Mouse (Mus musculus) heart, adult 2 months (tissue): ENCODE data around the gene Vmn2r115. TPM values are rescaled to one million over a fixed set of nuclear protein-coding genes. Genes with fewer than 3 reads are reported as not detected.
"Not testable (repeated sequence)": the region's sequence is repeated elsewhere in the genome, so short reads cannot be mapped to it uniquely, and the experiment has no call there.

Experiments
- DNase-seq, 2 experiments: peaks; one replicate each; pipeline ENCODE4 v3.0.0; 2021
- H3K27ac ChIP-seq: fragments of 200-600 bp; 2 replicates; pipeline ENCODE4 v1.8.1; 2022
- H3K27me3 ChIP-seq: fragments of 200-500 bp; 2 replicates; pipeline ENCODE4 v1.6.1; 2012; ENCODE audit warnings: mild to moderate bottlenecking, low read length, inconsistent platforms, mixed read lengths; ENCODE audit not compliant: control insufficient read depth, insufficient read depth
- H3K36me3 ChIP-seq: fragments of 200-500 bp; 2 replicates; pipeline ENCODE4 v1.6.1; 2012; ENCODE audit warnings: low read length, inconsistent platforms; ENCODE audit not compliant: control insufficient read depth, insufficient read depth
- H3K4me1 ChIP-seq: fragments of 200-500 bp; 2 replicates; pipeline ENCODE4 v1.6.1; 2011; ENCODE audit warnings: low read length; ENCODE audit not compliant: control insufficient read depth, insufficient read depth
- H3K4me3 ChIP-seq: fragments of 200-600 bp; 2 replicates; pipeline ENCODE4 v1.8.1; 2022
- H3K79me2 ChIP-seq: fragments of 200-500 bp; replicated peaks from 2 replicates; pipeline ENCODE4 v1.6.1; 2012; ENCODE audit warnings: mild to moderate bottlenecking, inconsistent platforms, low read length, moderate library complexity, mixed read lengths; ENCODE audit not compliant: control insufficient read depth, insufficient read depth
- H3K9ac ChIP-seq: fragments of 200-500 bp; 2 replicates; pipeline ENCODE4 v1.6.1; 2012; ENCODE audit warnings: low read depth, mild to moderate bottlenecking, control low read depth, inconsistent platforms, low read length, mixed read lengths
- CTCF ChIP-seq: fragments of 200-600 bp; IDR thresholded peaks from 2 replicates; pipeline ENCODE4 v1.8.1; 2022; ENCODE audit warnings: antibody characterized with exemption, mild to moderate bottlenecking, moderate library complexity
- EP300 ChIP-seq: fragments of 200-500 bp; IDR thresholded peaks from 2 replicates; pipeline ENCODE4 v1.6.1; 2011; ENCODE audit warnings: low read depth, low read length, control low read depth; ENCODE audit not compliant: insufficient read depth
- POLR2A ChIP-seq: fragments of 200-500 bp; IDR thresholded peaks from 2 replicates; pipeline ENCODE4 v1.6.1; 2011; ENCODE audit warnings: mild to moderate bottlenecking, low read depth, low read length, control low read depth; ENCODE audit not compliant: insufficient read depth
- WGBS: fragments of 180-500 bp; shearing (Covaris S2); methylation state at CpG from one replicate; pipeline ENCODE4 v1.1.7; 2018; 5-methylcytosine and 5-hydroxymethylcytosine counted together
- intact Hi-C: fragments of 180-260 bp; cut with DNase I; formaldehyde crosslinking; loops from one replicate; pipeline ENCODE4 v1.15.1; 2025
- long read RNA-seq: library from polyadenylated mRNA; stranded (forward); transcript quantifications from one replicate; pipeline ENCODE4 v2.0.0, GENCODE M21; 2021
- polyA plus RNA-seq: library from polyadenylated mRNA; depleted of rRNA; stranded (reverse); fragments of >200 nt; gene quantifications from 2 replicates; pipeline ENCODE4 v1.2.3, GENCODE M21; 2012; rRNA removed
- total RNA-seq, 2 experiments: library from RNA; stranded (reverse); gene quantifications; 2 replicates each; pipeline ENCODE4 v1.2.3; 2021

Gene Vmn2r115
- total RNA-seq (not detected), polyA plus RNA-seq (not detected in 2 replicates)
- long read RNA-seq, result 0 reads

- H3K36me3 ChIP-seq, H3K4me3 ChIP-seq, H3K79me2 ChIP-seq, H3K27me3 ChIP-seq, H3K4me1 ChIP-seq, DNase-seq, H3K9ac ChIP-seq, H3K27ac ChIP-seq, intact Hi-C loops: not testable (repeated sequence)
- 29% methylated on average over 2 of the region's 2 CpGs for WGBS
Measured at GRCm38 (mm10) chr17:23343441-23343840, at the start of gene Vmn2r115. TSS of gene Vmn2r115 (plus strand) at chr17:23343741.

- H3K27ac ChIP-seq, H3K4me3 ChIP-seq, DNase-seq, H3K9ac ChIP-seq, H3K27me3 ChIP-seq, intact Hi-C loops, H3K79me2 ChIP-seq, H3K4me1 ChIP-seq, H3K36me3 ChIP-seq: not testable (repeated sequence)
- 50% methylated on average over 2 of the region's 2 CpGs for WGBS
Measured at GRCm38 (mm10) chr17:23312437-23312836, 31.1 kb upstream of the Vmn2r115 start, which contains the start of gene Vmn2r114. TSS of gene Vmn2r114 (minus strand) at chr17:23312537.

DNA sequence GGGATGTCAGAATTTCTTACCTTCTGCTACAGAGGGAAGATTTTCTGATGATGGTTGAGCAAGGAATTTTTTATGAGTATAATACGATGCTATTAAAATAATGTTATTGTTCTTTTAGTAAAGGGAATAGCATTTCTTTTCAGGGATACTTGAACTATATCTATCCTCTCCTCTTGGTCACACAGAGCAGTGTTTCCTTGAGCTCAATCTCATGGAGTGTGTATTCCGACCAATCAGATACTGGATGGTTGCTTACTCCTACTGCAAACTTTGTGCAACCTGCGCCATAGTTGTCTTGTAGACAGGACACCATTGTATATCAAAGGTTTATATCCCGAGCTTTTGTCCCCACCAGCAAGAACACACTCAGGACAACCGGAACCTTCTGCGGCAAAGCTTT is 12.9 kb upstream of the Vmn2r115 start:
- Histone ChIP-seq H3K4me3 (no peak overlapping the region), H3K36me3 (no peaks in the 10 kb centered on the region), H3K9ac (no peak overlapping the region), H3K4me1 (no peaks in the 10 kb centered on the region), H3K27me3 (no peaks in the 10 kb centered on the region), H3K79me2 (no peaks in the 10 kb centered on the region), H3K27ac (no peak overlapping the region)
- intact Hi-C loops, result no loop called here
- 68% methylated on average over 6 of the region's 6 CpGs for whole genome bisulfite sequencing
- DNase-seq, result no peak
- TF ChIP-seq EP300 (no peak), POLR2A (no peak), CTCF (no peak)

- Histone ChIP-seq H3K4me1 (no peaks in the 10 kb centered on the region), H3K27ac (no peak overlapping the region), H3K79me2 (no peaks in the 10 kb centered on the region), H3K4me3 (no peak overlapping the region), H3K9ac (no peak overlapping the region), H3K36me3 (no peaks in the 10 kb centered on the region), H3K27me3 (no peaks in the 10 kb centered on the region)
- TF ChIP-seq EP300 (no peak), CTCF (no peak), POLR2A (no peak)
- no peak for DNase-seq
- 57% methylated on average over 1 of the region's 1 CpGs for WGBS
- intact Hi-C loops, result no loop called here
Measured at GRCm38 (mm10) chr17:23351644-23352043, 8.1 kb downstream of the Vmn2r115 start.

DNA sequence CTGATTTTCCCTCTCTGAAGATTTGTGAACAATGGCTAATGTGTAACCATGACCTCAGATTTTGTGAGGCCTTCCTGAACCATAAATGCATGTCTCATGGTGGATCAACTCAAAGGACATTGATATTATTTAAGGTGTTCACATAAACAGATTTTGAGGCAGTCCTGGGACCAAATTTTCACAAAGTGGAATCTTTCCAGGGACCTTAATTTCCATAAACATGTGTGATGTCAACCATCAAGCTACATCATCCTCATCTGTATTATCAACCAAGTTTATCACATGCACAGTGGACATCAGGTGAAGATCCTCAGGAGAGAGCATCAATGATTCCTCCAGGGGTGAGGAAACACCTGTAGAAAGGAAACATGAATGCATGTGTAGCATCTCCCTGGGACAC is 40.8 kb downstream of the Vmn2r115 start, which contains the start of gene Vmn2r116:
TSS of gene Vmn2r116 (plus strand) at position 301 of the 400 bp plus-strand sequence.
- DNase-seq, H3K4me1 ChIP-seq, H3K4me3 ChIP-seq, H3K79me2 ChIP-seq, H3K9ac ChIP-seq, H3K36me3 ChIP-seq, H3K27ac ChIP-seq, H3K27me3 ChIP-seq, intact Hi-C loops: not testable (repeated sequence)

Other genes with a start within 250 kb of the Vmn2r115 start
- gene Zfp40, start 150.5 kb upstream of the Vmn2r115 start, total RNA-seq, result 1 to 10 TPM; 2.9 to 3.6 TPM
- gene Zfp40, start 150.5 kb upstream of the Vmn2r115 start, polyA plus RNA-seq, result 0.70 and 2.9 TPM in 2 replicates
- not detected for gene Vmn2r114, start 31.2 kb upstream of the Vmn2r115 start, total RNA-seq
- not detected in 2 replicates for gene Vmn2r114, start 31.2 kb upstream of the Vmn2r115 start, polyA plus RNA-seq
- not detected for gene Vmn2r116, start 40.9 kb downstream of the Vmn2r115 start, total RNA-seq
- gene Vmn2r116, start 40.9 kb downstream of the Vmn2r115 start, polyA plus RNA-seq, result not detected in 2 replicates
- gene Vmn2r117, start 136.0 kb downstream of the Vmn2r115 start, total RNA-seq, result not detected
- not detected in 2 replicates for gene Vmn2r117, start 136.0 kb downstream of the Vmn2r115 start, polyA plus RNA-seq
- 1 to 10 TPM; 5.5 to 6.2 TPM for gene Zfp213, start 220.5 kb downstream of the Vmn2r115 start, total RNA-seq
- 8.7 and 9.8 TPM in 2 replicates for gene Zfp213, start 220.5 kb downstream of the Vmn2r115 start, polyA plus RNA-seq